Mouse (Mus musculus): ENCODE measurements around the gene Gm6657. TPM values are rescaled to one million over a fixed set of nuclear protein-coding genes. Genes with fewer than 3 reads are reported as not detected.

Gene Gm6657
- total and polyA plus RNA-seq, 3 experiments = not detected

GRCm38 (mm10) chr12:78226519-78226875, 32.5 kb downstream of the Gm6657 start:
- Histone ChIP-seq H3K36me3 (replicated peaks in 1 of 2; ENCODE audit: control insufficient read depth in 1 of 2, insufficient read depth in 1 of 2, low read length in 1 of 2) (no peaks in the 10 kb centered on the region), H3K4me1 (ENCODE audit: control insufficient read depth in 1 of 2, insufficient read depth in 2 of 2) (peaks cover 2 to 13% of the 10 kb centered on the region in 2 experiments; a peak in 3 of 4 replicates), H3K27me3 (replicated peaks) (no peaks in the 10 kb centered on the region), H3K79me2 (replicated peaks; ENCODE audit: control insufficient read depth, extremely low read depth, insufficient read depth, poor library complexity, severe bottlenecking) (peaks cover 13% of the 10 kb centered on the region), H3K9ac (ENCODE audit: insufficient read depth, low read depth) (peak overlapping the region; percentile 70), H3K4me3 (replicated peaks in 1 of 3; ENCODE audit: low read depth in 2 of 3, low read length in 2 of 3, poor library complexity in 1 of 3) (peak overlapping the region; percentile 67 to 88 (median 86)), H3K4me2 (ENCODE audit: insufficient read depth, low read depth, poor library complexity, severe bottlenecking) (no peak overlapping the region), H3K27ac (ENCODE audit: insufficient read depth, low read depth) (peak overlapping the region; percentile 63), H3K9me3 (replicated peaks; ENCODE audit: low read length) (no peaks in the 10 kb centered on the region)
- dilution Hi-C loops (cut with MboI; ENCODE audit: extremely low pct_ligation_motif_present, extremely low pct_unique_long_range_greater_than_20kb, low sequenced_read_pairs) (no loop called here), in situ Hi-C loops (cut with MboI; ENCODE audit: low pct_ligation_motif_present, low pct_unique_long_range_greater_than_20kb, low sequenced_read_pairs) (no loop called here)
- TF ChIP-seq POLR2AphosphoS2 (IDR thresholded peaks at IDR 0.05; ENCODE audit: low read depth, low read length) = 0 out of 2 replicates have a peak, but pooled peaks have one; percentile 8
- no peak for TF ChIP-seq ETS1 (conservative IDR thresholded peaks at IDR 0.05; ENCODE audit: low read depth, low read length)
- peak; percentile 51 for DNase-seq (ENCODE audit: extremely low read depth)

- H3K27ac ChIP-seq (ENCODE audit: insufficient read depth, low read depth) = peak overlapping the region; percentile 63; the same call in 1 of the 2 replicates
- DNase-seq (ENCODE audit: extremely low read depth) = peak; percentile 33
- peak overlapping the region; percentile 67 to 88 (median 86) for H3K4me3 ChIP-seq (replicated peaks in 1 of 3; ENCODE audit: low read depth in 2 of 3, low read length in 2 of 3, poor library complexity in 1 of 3)
Measured at GRCm38 (mm10) chr12:78227021-78227932, 33.2 kb downstream of the Gm6657 start.

GRCm38 (mm10) chr12:78228139-78228538, 34.1 kb downstream of the Gm6657 start:
- H3K27me3 ChIP-seq (replicated peaks) = no peaks in the 10 kb centered on the region
- dilution Hi-C loops (cut with MboI; ENCODE audit: extremely low pct_ligation_motif_present, extremely low pct_unique_long_range_greater_than_20kb, low sequenced_read_pairs) = no loop called here
- peaks cover 13% of the 10 kb centered on the region for H3K79me2 ChIP-seq (replicated peaks; ENCODE audit: control insufficient read depth, extremely low read depth, insufficient read depth, poor library complexity, severe bottlenecking)
- DNase-seq (ENCODE audit: extremely low read depth) = no peak
- no peaks in the 10 kb centered on the region for H3K9me3 ChIP-seq (replicated peaks; ENCODE audit: low read length)
- peak overlapping the region; percentile 95 for H3K4me2 ChIP-seq (ENCODE audit: insufficient read depth, low read depth, poor library complexity, severe bottlenecking)
- H3K9ac ChIP-seq (ENCODE audit: insufficient read depth, low read depth) = no peak overlapping the region; the same call in 1 of the 2 replicates
- in situ Hi-C loops (cut with MboI; ENCODE audit: low pct_ligation_motif_present, low pct_unique_long_range_greater_than_20kb, low sequenced_read_pairs) = no loop called here
- no peaks in the 10 kb centered on the region for H3K36me3 ChIP-seq (replicated peaks in 1 of 2; ENCODE audit: control insufficient read depth in 1 of 2, insufficient read depth in 1 of 2, low read length in 1 of 2)
- peak overlapping the region in 1 of 3 experiments; percentile 67 for H3K4me3 ChIP-seq (replicated peaks in 1 of 3; ENCODE audit: low read depth in 2 of 3, low read length in 2 of 3, poor library complexity in 1 of 3)
- H3K27ac ChIP-seq (ENCODE audit: insufficient read depth, low read depth) = no peak overlapping the region
- H3K4me1 ChIP-seq (ENCODE audit: control insufficient read depth in 1 of 2, insufficient read depth in 2 of 2) = peaks cover 2 to 13% of the 10 kb centered on the region in 2 experiments; a peak in 3 of 4 replicates
- TF ChIP-seq ZMIZ1 (IDR thresholded peaks at IDR 0.05; ENCODE audit: low read depth, low read length) (no peak), JUND (conservative IDR thresholded peaks at IDR 0.05; ENCODE audit: low read depth, low read length) (no peak), POLR2A (IDR thresholded peaks at IDR 0.05; ENCODE audit: low read depth, low read length) (no peak), ETS1 (conservative IDR thresholded peaks at IDR 0.05; ENCODE audit: low read depth, low read length) (no peak), ZKSCAN1 (IDR thresholded peaks at IDR 0.05; ENCODE audit: borderline replicate concordance, low read depth, low read length) (no peak), CHD2 (IDR thresholded peaks at IDR 0.05; ENCODE audit: low read length) (no peak), UBTF (IDR thresholded peaks at IDR 0.05; ENCODE audit: low read depth, low read length) (no peak), HCFC1 (IDR thresholded peaks at IDR 0.05; ENCODE audit: low read depth, low read length) (no peak), POLR2AphosphoS2 (IDR thresholded peaks at IDR 0.05; ENCODE audit: low read depth, low read length) (no peak), NRF1 (IDR thresholded peaks at IDR 0.05; ENCODE audit: low read depth, low read length) (no peak), MYC (IDR thresholded peaks at IDR 0.05; ENCODE audit: low read depth, low read length) (no peak), MXI1 (IDR thresholded peaks at IDR 0.05; ENCODE audit: low read depth, low read length) (no peak), BHLHE40 (IDR thresholded peaks at IDR 0.05; ENCODE audit: low read depth, low read length) (no peak), MAX (IDR thresholded peaks at IDR 0.05; ENCODE audit: low read length) (no peak), GABPA (IDR thresholded peaks at IDR 0.05; ENCODE audit: insufficient replicate concordance, low read depth, low read length) (no peak), EP300 (IDR thresholded peaks at IDR 0.05; ENCODE audit: low read length) (no peak)

More at GRCm38 (mm10) chr12:78227021-78227932, 33.2 kb downstream of the Gm6657 start:
- TF ChIP-seq PAX5 (IDR thresholded peaks at IDR 0.05; ENCODE audit: low read length) (no peak), MAFK (IDR thresholded peaks at IDR 0.05; ENCODE audit: insufficient replicate concordance, low read length) (no peak), USF1 (IDR thresholded peaks at IDR 0.05; ENCODE audit: low read depth, low read length) (no peak), BHLHE40 (IDR thresholded peaks at IDR 0.05; ENCODE audit: low read depth, low read length) (peak; percentile 21; the same call in 1 of the 2 replicates), CHD2 (IDR thresholded peaks at IDR 0.05; ENCODE audit: low read length) (peak; percentile 46), MEF2A (IDR thresholded peaks at IDR 0.05; ENCODE audit: borderline replicate concordance, low read depth, low read length) (no peak), POLR2A (IDR thresholded peaks at IDR 0.05; ENCODE audit: low read depth, low read length) (0 out of 2 replicates have a peak, but pooled peaks have one; percentile 33), ZNF384 (IDR thresholded peaks at IDR 0.05; ENCODE audit: low read depth, low read length) (peak; percentile 42; the same call in 1 of the 2 replicates), HCFC1 (IDR thresholded peaks at IDR 0.05; ENCODE audit: low read depth, low read length) (no peak), E2F4 (IDR thresholded peaks at IDR 0.05; ENCODE audit: insufficient replicate concordance, low read depth, low read length) (no peak), RCOR1 (conservative IDR thresholded peaks at IDR 0.05; ENCODE audit: low read depth, low read length) (no peak), POLR2AphosphoS2 (IDR thresholded peaks at IDR 0.05; ENCODE audit: low read depth, low read length) (no peak), MAX (IDR thresholded peaks at IDR 0.05; ENCODE audit: low read length) (0 out of 2 replicates have a peak, but pooled peaks have one; percentile 13), JUND (conservative IDR thresholded peaks at IDR 0.05; ENCODE audit: low read depth, low read length) (no peak), TBP (conservative IDR thresholded peaks at IDR 0.05; ENCODE audit: low read depth, low read length) (no peak), MXI1 (IDR thresholded peaks at IDR 0.05; ENCODE audit: low read depth, low read length) (no peak), ELF1 (IDR thresholded peaks at IDR 0.05; ENCODE audit: low read depth, low read length) (no peak), CHD1 (IDR thresholded peaks at IDR 0.05; ENCODE audit: low read depth, low read length) (no peak)
- in situ Hi-C loops (cut with MboI; ENCODE audit: low pct_ligation_motif_present, low pct_unique_long_range_greater_than_20kb, low sequenced_read_pairs) = no loop called here
- dilution Hi-C loops (cut with MboI; ENCODE audit: extremely low pct_ligation_motif_present, extremely low pct_unique_long_range_greater_than_20kb, low sequenced_read_pairs) = no loop called here
- no peaks in the 10 kb centered on the region for H3K27me3 ChIP-seq (replicated peaks)
- H3K9ac ChIP-seq (ENCODE audit: insufficient read depth, low read depth) = peak overlapping the region; percentile 70
- no peaks in the 10 kb centered on the region for H3K36me3 ChIP-seq (replicated peaks in 1 of 2; ENCODE audit: control insufficient read depth in 1 of 2, insufficient read depth in 1 of 2, low read length in 1 of 2)
- H3K79me2 ChIP-seq (replicated peaks; ENCODE audit: control insufficient read depth, extremely low read depth, insufficient read depth, poor library complexity, severe bottlenecking) = peaks cover 13% of the 10 kb centered on the region
- H3K4me2 ChIP-seq (ENCODE audit: insufficient read depth, low read depth, poor library complexity, severe bottlenecking) = peak overlapping the region; percentile 95
- H3K9me3 ChIP-seq (replicated peaks; ENCODE audit: low read length) = no peaks in the 10 kb centered on the region
- peaks cover 2 to 13% of the 10 kb centered on the region in 2 experiments; a peak in 3 of 4 replicates for H3K4me1 ChIP-seq (ENCODE audit: control insufficient read depth in 1 of 2, insufficient read depth in 2 of 2)

All from CH12.LX (cell line).